Comparison of ENCODE assay signal across 8 mouse cellular contexts in the genomic region with DNA sequence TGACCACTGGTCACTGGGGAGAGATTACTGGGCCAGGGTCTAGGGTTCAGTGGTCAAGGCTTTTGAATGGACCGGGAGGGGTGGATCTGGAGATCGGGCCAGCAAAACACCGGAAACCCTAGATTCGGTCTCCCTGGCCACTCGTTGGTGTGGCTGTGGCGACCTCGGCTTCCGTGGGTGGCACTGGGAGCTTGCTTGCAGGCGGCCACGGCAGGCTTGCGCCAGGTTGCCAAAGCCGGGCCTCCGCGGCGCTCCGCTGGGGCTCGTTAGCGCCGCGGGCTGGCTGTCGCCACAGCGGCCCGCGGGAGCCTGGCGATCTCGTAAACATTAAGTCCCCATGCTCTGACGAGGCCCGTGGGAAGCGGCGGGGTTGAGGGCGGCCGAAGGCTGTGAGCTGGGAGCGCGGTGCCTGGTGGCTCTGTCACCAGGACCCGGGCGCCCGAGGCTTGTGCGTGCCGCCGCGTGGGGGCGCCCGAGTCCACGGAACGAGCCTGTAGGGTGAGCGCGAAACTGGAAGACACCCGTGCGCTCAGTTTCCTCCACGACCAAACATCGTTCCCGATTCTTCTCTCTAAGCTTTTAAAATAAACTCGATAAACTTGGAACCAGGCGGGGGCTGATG. TPM values are rescaled to one million over a fixed set of nuclear protein-coding genes. Genes with fewer than 3 reads are reported as not detected.
A peak's percentile ranks its signal among the peaks of the same experiment; 100 is the strongest.
DNase-seq lines count a peak whose midpoint lies in the region; ATAC-seq lines count a peak whose summit lies in the region.

No protein-coding gene starts in this region.

- peak overlapping the region; percentile 84 for H3K4me2 ChIP-seq in embryonic facial prominence, embryonic 11.5 days (ENCODE audit: low read depth, low read length)
- H3K4me2 ChIP-seq in midbrain, embryonic 12.5 days (replicated peaks) = peak overlapping the region; percentile 84

- H3K9me3 ChIP-seq in embryonic facial prominence, embryonic 11.5 days (replicated peaks; ENCODE audit: control insufficient read depth, low read length) = no peaks in the 10 kb centered on the region
- no peaks in the 10 kb centered on the region for H3K9me3 ChIP-seq in midbrain, embryonic 12.5 days

- H3K36me3 ChIP-seq in embryonic facial prominence, embryonic 11.5 days (replicated peaks; ENCODE audit: control insufficient read depth, insufficient read depth, low read depth, low read length) = no peaks in the 10 kb centered on the region
- no peaks in the 10 kb centered on the region for H3K36me3 ChIP-seq in midbrain, embryonic 12.5 days

- H3K9ac ChIP-seq in embryonic facial prominence, embryonic 11.5 days (replicated peaks; ENCODE audit: low read length) = peak overlapping the region; percentile 61
- peak overlapping the region; percentile 75 for H3K9ac ChIP-seq in midbrain, embryonic 12.5 days (replicated peaks)

- DNase-seq in 3134 (ENCODE audit: extremely low read depth, insufficient read length, low spot score) = peak; percentile 16
- peak; percentile 95 for DNase-seq in adrenal gland, postnatal 25 days
- DNase-seq in embryonic facial prominence, embryonic 11.5 days (ENCODE audit: low spot score) = peak; percentile 91
- peak; percentile 96 for DNase-seq in heart, adult 11 months
- peak; percentile 64 for DNase-seq in kidney, adult 11 months
- DNase-seq in left cerebral cortex, postnatal 4 days = peak; percentile 91
- peak; percentile 32 for DNase-seq in skeletal muscle tissue, adult 2 months (ENCODE audit: low read depth, low spot score)

- ATAC-seq in embryonic facial prominence, embryonic 11.5 days (replicated peaks; ENCODE audit: insufficient number of reproducible peaks, low FRiP score, low TSS enrichment, low read depth) = peak; percentile 93
- ATAC-seq in midbrain, embryonic 12.5 days (ENCODE audit: low FRiP score, low read depth) = peak; percentile 95

- H3K4me1 ChIP-seq in embryonic facial prominence, embryonic 11.5 days (ENCODE audit: control insufficient read depth, insufficient read depth, low read length) = no peaks in the 10 kb centered on the region; the same call in 1 of the 2 replicates
- 0 out of 2 replicates have a peak, but pooled peaks cover 3% of the 10 kb centered on the region for H3K4me1 ChIP-seq in midbrain, embryonic 12.5 days

- H3K27me3 ChIP-seq in embryonic facial prominence, embryonic 11.5 days (ENCODE audit: control insufficient read depth, insufficient read depth, low read length) = no peaks in the 10 kb centered on the region; the same call in none of the 2 replicates
- H3K27me3 ChIP-seq in midbrain, embryonic 12.5 days = peaks cover 25% of the 10 kb centered on the region

- peak overlapping the region; percentile 40 for H3K4me3 ChIP-seq in embryonic facial prominence, embryonic 11.5 days (ENCODE audit: low read depth, low read length)
- H3K4me3 ChIP-seq in midbrain, embryonic 12.5 days = peak overlapping the region; percentile 53

- under 1% methylated on average over 54 of the region's 54 CpGs for WGBS in embryonic facial prominence, embryonic 11.5 days
- under 1% methylated on average over 54 of the region's 54 CpGs for WGBS in midbrain, embryonic 12.5 days

- no peak overlapping the region for H3K27ac ChIP-seq in embryonic facial prominence, embryonic 11.5 days (replicated peaks; ENCODE audit: low read depth, low read length)
- no peak overlapping the region for H3K27ac ChIP-seq in midbrain, embryonic 12.5 days (replicated peaks)

- intact Hi-C loops in left cerebral cortex, postnatal 4 days (cut with DNase I) = loop anchor here (2.0 to 10.0 kb wide), 2 partner anchors 122 to 406 kb away; partner anchors contain the start of gene Olfr554

RNA-seq across cellular contexts. Expression of gene Olfr545, which starts 13.6 kb away (rescaled TPM):
- total RNA-seq in adrenal gland, postnatal 25 days (2021) = not detected in 2 replicates
- polyA plus RNA-seq in embryonic facial prominence, embryonic 11.5 days (2014; fragmentation: Nextera tagmentation; extraction: Ambion mirVana) = not detected in 2 replicates
- total RNA-seq in left cerebral cortex, postnatal 4 days (2021) = not detected
- polyA plus RNA-seq in midbrain, embryonic 12.5 days (2016; fragmentation: Nextera tagmentation; extraction: Ambion mirVana) = 0.11 and 0.14 TPM in 2 replicates

RNA-seq across cellular contexts. Expression of gene Olfr547, which starts 21.6 kb away (rescaled TPM):
- not detected in 2 replicates for total RNA-seq in adrenal gland, postnatal 25 days (2021)
- polyA plus RNA-seq in embryonic facial prominence, embryonic 11.5 days (2014; fragmentation: Nextera tagmentation; extraction: Ambion mirVana) = not detected in 2 replicates
- not detected for total RNA-seq in left cerebral cortex, postnatal 4 days (2021)
- not detected in 2 replicates for polyA plus RNA-seq in midbrain, embryonic 12.5 days (2016; fragmentation: Nextera tagmentation; extraction: Ambion mirVana)

RNA-seq across cellular contexts. Expression of gene Olfr544, which starts 24.8 kb away (rescaled TPM):
- not detected in 2 replicates for total RNA-seq in adrenal gland, postnatal 25 days (2021)
- 0.06 TPM in 1 of 2 replicates, not detected in the other for polyA plus RNA-seq in embryonic facial prominence, embryonic 11.5 days (2014; fragmentation: Nextera tagmentation; extraction: Ambion mirVana)
- not detected for total RNA-seq in left cerebral cortex, postnatal 4 days (2021)
- polyA plus RNA-seq in midbrain, embryonic 12.5 days (2016; fragmentation: Nextera tagmentation; extraction: Ambion mirVana) = 0.20 and 0.24 TPM in 2 replicates

RNA-seq across cellular contexts. Expression of gene Olfr548-ps1, which starts 27.8 kb away (rescaled TPM):
- total RNA-seq in adrenal gland, postnatal 25 days (2021) = not detected in 2 replicates
- polyA plus RNA-seq in embryonic facial prominence, embryonic 11.5 days (2014; fragmentation: Nextera tagmentation; extraction: Ambion mirVana) = not detected in 2 replicates
- not detected for total RNA-seq in left cerebral cortex, postnatal 4 days (2021)
- polyA plus RNA-seq in midbrain, embryonic 12.5 days (2016; fragmentation: Nextera tagmentation; extraction: Ambion mirVana) = not detected in 2 replicates

RNA-seq across cellular contexts. Expression of gene Olfr543, which starts 31.4 kb away (rescaled TPM):
- total RNA-seq in adrenal gland, postnatal 25 days (2021) = not detected in 2 replicates
- polyA plus RNA-seq in embryonic facial prominence, embryonic 11.5 days (2014; fragmentation: Nextera tagmentation; extraction: Ambion mirVana) = 0.25 and 0.67 TPM in 2 replicates
- not detected for total RNA-seq in left cerebral cortex, postnatal 4 days (2021)
- polyA plus RNA-seq in midbrain, embryonic 12.5 days (2016; fragmentation: Nextera tagmentation; extraction: Ambion mirVana) = 0.46 and 0.80 TPM in 2 replicates

Comparison
In these comparisons a context has a peak if more than half of its experiments do, and no peak if none do; other contexts are left out.
1. DNase-seq: peak in every context shown above with its lines; median percentile 96 in heart, adult 11 months; 95 in adrenal gland, postnatal 25 days; 91 in embryonic facial prominence, embryonic 11.5 days; 91 in left cerebral cortex, postnatal 4 days; 64 in kidney, adult 11 months; 32 in skeletal muscle tissue, adult 2 months; 16 in 3134.